Comparison of ENCODE assay signal across 1 mouse cellular context in the genomic region with DNA sequence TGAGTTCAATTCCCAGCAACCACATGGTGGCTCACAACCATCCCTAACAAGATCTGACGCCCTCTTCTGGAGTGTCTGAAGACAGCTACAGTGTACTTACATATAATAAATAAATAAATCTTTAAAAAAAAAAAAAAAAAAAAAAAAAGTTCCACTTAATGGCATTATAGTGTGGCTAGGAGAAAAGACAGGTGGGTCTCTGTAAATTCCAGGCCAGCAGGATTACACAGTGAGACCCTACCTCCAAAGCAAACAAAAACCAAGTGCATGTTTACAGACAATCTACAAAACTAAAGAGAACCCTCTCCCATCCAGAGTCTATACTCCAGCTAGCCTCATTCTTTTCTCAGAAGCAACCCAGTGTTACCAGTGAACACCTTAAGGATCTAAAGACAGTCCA.
TF ChIP-seq lines count a peak whose summit lies in the region.

No protein-coding gene starts in this region.

TF ChIP-seq in CH12.LX, 34 proteins besides CTCF, POLR2A, EP300 and RAD21:
- TF ChIP-seq ZNF384 (IDR thresholded peaks at IDR 0.05; ENCODE audit: low read depth, low read length): 0 out of 2 replicates have a peak, but pooled peaks have one; percentile 13
